Mouse (Mus musculus) kidney, postnatal 36 days (tissue): ENCODE data around the gene Gapvd1.

ENCODE experiments used
- DNase-seq, 2 experiments: peaks; one replicate each; pipeline ENCODE4 v3.0.0; 2021 to 2022; ENCODE audit warnings: mixed read lengths in 2 of 2

The Gapvd1 gene

GRCm38 (mm10) chr2:34632051-34632450 lies 123.0 kb downstream of the Gapvd1 start:
- DNase-seq = no peak

GRCm38 (mm10) chr2:34630445-34630844 lies 124.6 kb downstream of the Gapvd1 start:
- no peak for DNase-seq

DNA sequence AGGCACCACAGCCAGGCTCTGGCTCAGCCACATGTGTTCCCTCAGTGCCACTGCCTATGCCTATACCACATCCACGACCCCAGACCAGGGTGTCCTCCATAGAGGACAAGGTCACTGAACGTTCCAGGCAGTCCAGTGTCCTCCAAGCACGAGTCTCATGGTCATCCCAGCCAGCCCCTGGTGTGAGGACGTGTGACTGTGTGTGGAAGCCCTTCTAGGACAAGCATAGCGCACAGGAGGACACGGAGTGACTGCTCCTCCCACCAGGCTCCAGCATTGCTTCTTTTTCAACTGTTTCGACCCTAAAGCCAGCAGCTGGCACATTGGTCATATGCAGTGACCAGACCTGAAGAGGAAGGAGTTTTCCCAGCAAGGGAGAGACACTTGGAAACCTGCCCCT lies 125.3 kb downstream of the Gapvd1 start:
- DNase-seq = no peak

DNA sequence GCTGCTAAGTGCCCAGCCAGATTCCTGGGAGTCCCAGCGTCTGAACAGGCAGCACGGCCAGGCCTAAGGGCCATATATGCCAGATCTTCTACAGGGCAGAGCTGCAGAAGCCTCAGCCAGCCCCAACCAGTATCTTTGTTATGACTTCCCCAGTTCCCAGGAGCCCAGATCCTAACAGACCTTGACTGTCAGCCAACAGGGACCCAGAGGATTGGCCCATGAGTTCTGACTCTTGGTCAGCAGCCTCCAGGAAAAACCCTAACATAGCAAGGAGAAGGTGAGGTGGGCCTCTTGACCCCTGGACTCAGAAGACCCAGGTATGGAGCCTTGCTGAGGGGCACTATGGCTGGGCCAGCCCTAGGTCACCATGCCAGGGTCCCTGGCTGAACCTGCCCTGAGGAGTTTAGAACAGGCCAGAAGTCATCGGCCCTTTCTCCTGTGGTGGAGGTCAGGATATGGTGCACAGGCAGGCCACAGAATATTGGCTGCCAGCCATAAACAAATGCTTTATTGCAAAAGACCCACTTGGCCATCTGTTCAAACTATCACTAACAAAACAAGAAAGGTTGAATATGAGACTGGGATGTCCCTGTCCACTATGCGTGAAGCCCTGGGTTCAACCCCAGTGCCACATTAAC lies 126.0 kb downstream of the Gapvd1 start:
- no peak for DNase-seq

- peak in 1 of 2 experiments; percentile 35 for DNase-seq
Observed at GRCm38 (mm10) chr2:34627328-34628226, 127.5 kb downstream of the Gapvd1 start.
